Mouse (Mus musculus): ENCODE measurements around the gene Ppil3. TPM values are rescaled to one million over a fixed set of nuclear protein-coding genes. Genes with fewer than 3 reads are reported as not detected.

The Ppil3 gene
- total and polyA plus RNA-seq, 2 experiments, result 14.2 to 32.6 TPM

DNA sequence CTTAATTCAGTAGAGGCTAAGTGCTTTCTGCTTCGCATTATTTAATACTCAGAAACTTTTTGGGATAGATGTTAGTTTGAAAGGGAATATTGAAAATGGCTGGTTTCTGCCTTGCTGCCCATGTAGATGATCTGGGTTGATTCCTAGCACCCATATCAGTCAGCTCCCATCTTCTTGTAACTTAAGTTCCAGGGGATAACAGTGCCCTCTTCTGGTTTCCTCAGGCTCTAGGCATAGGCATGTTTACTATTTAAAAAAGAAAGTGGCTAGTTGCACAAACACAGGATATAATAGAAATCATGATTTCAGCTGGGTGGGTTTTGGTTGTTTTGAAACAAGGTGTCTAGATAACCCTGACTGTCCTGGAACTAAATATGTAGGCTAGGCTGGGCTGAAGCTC is 49.1 kb downstream of the Ppil3 start:
- H3K4me1 ChIP-seq (ENCODE audit: control insufficient read depth, insufficient read depth, low read length), result peaks cover 5% of the 10 kb centered on the region
- no peak overlapping the region for H3K9ac ChIP-seq (ENCODE audit: low read depth, low read length)
- TF ChIP-seq CTCF (IDR thresholded peaks at IDR 0.05; ENCODE audit: low read depth, low read length), result no peak
- TF ChIP-seq POLR2A (IDR thresholded peaks at IDR 0.05; ENCODE audit: extremely low read depth, insufficient read depth, low read length), result no peak
- WGBS, result 100% methylated on average over 1 of the region's 1 CpGs
- H3K36me3 ChIP-seq (ENCODE audit: control insufficient read depth, insufficient read depth, low read length), result peaks cover 54% of the 10 kb centered on the region
- no peak overlapping the region for H3K4me3 ChIP-seq (ENCODE audit: insufficient read depth, low read depth, low read length)
- no peak for DNase-seq (ENCODE audit: extremely low read depth, low read depth, low spot score)
- no peak overlapping the region for H3K27ac ChIP-seq (replicated peaks; ENCODE audit: insufficient read depth, low read depth, low read length)
- no peaks in the 10 kb centered on the region for H3K27me3 ChIP-seq (ENCODE audit: control insufficient read depth, insufficient read depth, low read length)
- peaks cover 9% of the 10 kb centered on the region; the same call in 1 of the 2 replicates for H3K79me2 ChIP-seq (ENCODE audit: control insufficient read depth, insufficient read depth, low read length)

DNA sequence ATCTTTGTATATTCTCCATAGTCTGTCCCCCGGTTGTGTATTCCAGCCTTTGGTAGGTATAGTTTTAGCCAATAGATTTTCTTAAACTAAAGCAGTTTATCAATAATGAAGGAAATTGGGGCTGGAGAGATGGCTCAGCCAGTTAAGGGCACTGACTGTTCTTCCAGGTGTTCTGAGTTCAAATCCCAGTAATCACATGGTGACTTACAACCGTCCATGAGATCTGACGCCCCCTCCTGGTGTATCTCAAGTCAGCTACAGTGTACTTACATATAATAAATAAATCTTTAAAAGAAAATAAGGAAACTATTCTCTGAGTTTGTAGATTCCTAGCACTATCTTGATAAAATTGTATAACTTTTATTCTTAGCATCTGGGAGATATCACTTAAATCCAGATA is 49.9 kb downstream of the Ppil3 start:
- H3K36me3 ChIP-seq (ENCODE audit: control insufficient read depth, insufficient read depth, low read length), result peaks cover 46% of the 10 kb centered on the region
- peaks cover 5% of the 10 kb centered on the region for H3K4me1 ChIP-seq (ENCODE audit: control insufficient read depth, insufficient read depth, low read length)
- WGBS, result 97% methylated on average over 3 of the region's 3 CpGs
- no peaks in the 10 kb centered on the region for H3K27me3 ChIP-seq (ENCODE audit: control insufficient read depth, insufficient read depth, low read length)
- H3K79me2 ChIP-seq (ENCODE audit: control insufficient read depth, insufficient read depth, low read length), result peaks cover 9% of the 10 kb centered on the region; the same call in 1 of the 2 replicates
- TF ChIP-seq POLR2A (IDR thresholded peaks at IDR 0.05; ENCODE audit: extremely low read depth, insufficient read depth, low read length) (no peak), CTCF (IDR thresholded peaks at IDR 0.05; ENCODE audit: low read depth, low read length) (no peak)
- no peak overlapping the region for H3K4me3 ChIP-seq (ENCODE audit: insufficient read depth, low read depth, low read length)
- no peak for DNase-seq (ENCODE audit: extremely low read depth, low read depth, low spot score)
- no peak overlapping the region for H3K27ac ChIP-seq (replicated peaks; ENCODE audit: insufficient read depth, low read depth, low read length)
- H3K9ac ChIP-seq (ENCODE audit: low read depth, low read length), result no peak overlapping the region

DNA sequence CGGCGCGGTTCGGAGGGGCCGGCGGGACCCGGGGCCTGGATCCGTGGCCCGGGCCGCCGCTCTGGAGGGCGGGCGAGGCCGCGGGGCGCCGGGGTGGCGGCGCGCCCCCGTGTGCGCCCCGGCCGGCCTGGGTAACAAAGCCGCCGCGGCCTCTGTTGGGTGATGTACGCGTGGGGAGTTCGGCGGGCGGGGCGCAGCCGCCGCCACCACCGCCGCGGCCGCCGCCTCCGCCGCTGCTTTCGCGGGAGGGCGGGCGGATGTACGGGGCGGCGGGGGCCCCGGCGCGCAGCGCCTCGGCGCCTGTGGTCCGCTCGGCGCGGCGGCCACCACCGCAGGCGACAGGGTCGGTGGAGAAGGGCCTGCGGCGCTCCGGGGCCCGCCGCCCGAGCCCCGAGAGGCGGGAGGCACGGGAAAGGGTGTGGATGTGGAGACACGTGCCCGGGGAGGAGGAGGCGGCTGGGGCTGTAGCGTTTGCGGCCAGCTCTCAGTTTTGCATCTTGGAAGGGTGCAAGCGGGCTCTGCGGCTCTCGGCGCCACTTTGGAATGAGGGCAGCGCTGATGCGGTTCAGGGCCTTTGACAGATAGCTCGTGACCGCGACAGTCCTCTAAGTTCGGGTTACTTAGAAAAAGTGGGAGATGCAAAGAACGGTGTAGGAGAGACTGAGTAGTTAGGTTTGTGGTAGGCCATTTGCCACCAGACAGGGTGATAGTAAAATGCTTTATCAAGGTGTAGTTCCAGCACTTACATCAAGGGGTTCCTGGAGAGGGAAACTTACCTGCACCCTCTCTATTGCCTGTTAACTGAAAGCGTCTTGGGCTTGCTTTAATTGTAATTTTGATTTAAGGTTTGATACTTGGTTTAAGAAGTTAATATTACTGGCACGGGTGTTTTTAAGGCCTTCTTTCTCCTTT is 51.7 kb downstream of the Ppil3 start:
- H3K79me2 ChIP-seq (ENCODE audit: control insufficient read depth, insufficient read depth, low read length), result peaks cover 9% of the 10 kb centered on the region; the same call in 1 of the 2 replicates
- H3K4me3 ChIP-seq (ENCODE audit: insufficient read depth, low read depth, low read length), result peak overlapping the region; percentile 96
- no peaks in the 10 kb centered on the region for H3K27me3 ChIP-seq (ENCODE audit: control insufficient read depth, insufficient read depth, low read length)
- peak overlapping the region; percentile 77 for H3K27ac ChIP-seq (replicated peaks; ENCODE audit: insufficient read depth, low read depth, low read length)
- peak overlapping the region; percentile 96 for H3K9ac ChIP-seq (ENCODE audit: low read depth, low read length)
- H3K36me3 ChIP-seq (ENCODE audit: control insufficient read depth, insufficient read depth, low read length), result peaks cover 31% of the 10 kb centered on the region
- no peak for TF ChIP-seq CTCF (IDR thresholded peaks at IDR 0.05; ENCODE audit: low read depth, low read length)
- TF ChIP-seq POLR2A (IDR thresholded peaks at IDR 0.05; ENCODE audit: extremely low read depth, insufficient read depth, low read length), result no peak
- WGBS, result 1% methylated on average over 83 of the region's 90 CpGs
- peak; percentile 44 for DNase-seq (ENCODE audit: extremely low read depth, low read depth, low spot score)
- peaks cover 5% of the 10 kb centered on the region for H3K4me1 ChIP-seq (ENCODE audit: control insufficient read depth, insufficient read depth, low read length)

DNA sequence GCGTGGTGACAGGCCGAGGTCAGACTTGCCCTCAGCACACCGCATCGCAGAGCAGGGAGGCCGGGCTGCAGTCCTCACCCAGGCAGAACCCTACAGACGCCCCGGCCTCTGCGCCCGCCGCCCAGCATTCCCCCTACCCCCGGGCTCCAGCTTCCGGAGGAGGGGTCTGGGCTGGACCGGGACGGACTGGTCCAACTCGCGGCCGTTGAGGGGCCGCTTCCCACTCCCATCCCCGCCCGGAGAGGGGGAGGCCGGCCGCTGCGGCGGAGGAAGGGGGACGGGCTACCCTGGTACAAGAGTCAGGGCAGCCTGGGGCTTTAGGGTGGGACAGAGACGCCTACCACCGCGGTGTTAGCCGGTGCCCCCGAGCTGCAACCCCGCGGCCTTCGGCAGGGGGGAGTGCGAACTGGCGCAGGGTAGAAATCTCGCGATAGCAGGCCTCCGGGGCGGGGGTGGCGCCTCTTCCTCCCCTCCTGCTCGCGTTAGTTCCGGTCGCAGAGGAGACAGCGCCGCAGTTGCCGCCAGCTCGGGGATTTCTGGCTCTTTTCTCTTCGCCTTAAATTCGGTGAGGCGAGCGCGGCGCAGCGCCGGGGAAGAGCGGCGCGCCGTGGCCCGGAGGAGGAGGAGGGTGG is 52.5 kb downstream of the Ppil3 start, which contains the start of gene Bzw1:
Gene Bzw1, plus strand, starts transcription at position 247 of the 632 bp plus-strand sequence.
- TF ChIP-seq POLR2A (IDR thresholded peaks at IDR 0.05; ENCODE audit: extremely low read depth, insufficient read depth, low read length), result peak; percentile 85
- TF ChIP-seq CTCF (IDR thresholded peaks at IDR 0.05; ENCODE audit: low read depth, low read length), result no peak
- WGBS, result under 1% methylated on average over 56 of the region's 61 CpGs
- Histone ChIP-seq H3K27ac (replicated peaks; ENCODE audit: insufficient read depth, low read depth, low read length) (peak within 1 kb of the TSS; percentile 100), H3K27me3 (ENCODE audit: control insufficient read depth, insufficient read depth, low read length) (no peaks in the 10 kb centered on the region), H3K9ac (ENCODE audit: low read depth, low read length) (peak within 1 kb of the TSS; percentile 99), H3K4me3 (ENCODE audit: insufficient read depth, low read depth, low read length) (peak within 1 kb of the TSS; percentile 96), H3K79me2 (ENCODE audit: control insufficient read depth, insufficient read depth, low read length) (peaks cover 9% of the 10 kb centered on the region; the same call in 1 of the 2 replicates), H3K4me1 (ENCODE audit: control insufficient read depth, insufficient read depth, low read length) (peaks cover 5% of the 10 kb centered on the region), H3K36me3 (ENCODE audit: control insufficient read depth, insufficient read depth, low read length) (peaks cover 23% of the 10 kb centered on the region)
- peak; percentile 81 for DNase-seq (ENCODE audit: extremely low read depth, low read depth, low spot score)

DNA sequence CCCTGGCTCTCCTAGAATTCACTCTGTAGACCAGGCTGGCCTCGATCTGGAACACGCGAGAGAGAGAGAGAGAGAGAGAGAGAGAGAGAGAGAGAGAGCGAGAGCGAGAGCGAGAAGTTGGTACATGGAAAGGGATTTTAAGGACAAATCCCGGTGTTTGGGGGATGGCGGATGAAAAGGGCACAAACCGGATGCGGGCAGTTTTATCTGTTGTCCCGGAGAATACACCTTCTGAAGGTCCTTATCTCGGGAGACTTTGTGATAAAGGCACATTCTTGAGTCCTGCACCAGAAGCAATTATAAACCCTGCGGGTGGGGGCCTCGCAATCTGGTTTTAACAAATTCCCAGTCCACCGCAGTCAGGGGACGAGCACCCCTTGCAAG is 53.0 kb downstream of the Ppil3 start:
- Histone ChIP-seq H3K27ac (replicated peaks; ENCODE audit: insufficient read depth, low read depth, low read length) (peak overlapping the region; percentile 100), H3K4me3 (ENCODE audit: insufficient read depth, low read depth, low read length) (peak overlapping the region; percentile 96), H3K27me3 (ENCODE audit: control insufficient read depth, insufficient read depth, low read length) (no peaks in the 10 kb centered on the region), H3K36me3 (ENCODE audit: control insufficient read depth, insufficient read depth, low read length) (peaks cover 19% of the 10 kb centered on the region), H3K4me1 (ENCODE audit: control insufficient read depth, insufficient read depth, low read length) (peaks cover 5% of the 10 kb centered on the region), H3K79me2 (ENCODE audit: control insufficient read depth, insufficient read depth, low read length) (peaks cover 9% of the 10 kb centered on the region; the same call in 1 of the 2 replicates), H3K9ac (ENCODE audit: low read depth, low read length) (peak overlapping the region; percentile 99)
- 2% methylated on average over 16 of the region's 16 CpGs for WGBS
- peak; percentile 50 for DNase-seq (ENCODE audit: extremely low read depth, low read depth, low spot score)
- TF ChIP-seq CTCF (IDR thresholded peaks at IDR 0.05; ENCODE audit: low read depth, low read length) (no peak), POLR2A (IDR thresholded peaks at IDR 0.05; ENCODE audit: extremely low read depth, insufficient read depth, low read length) (no peak)

All from liver, adult 2 months (tissue).